Mouse (Mus musculus) ES-E14 (cell line): ENCODE measurements around the gene Tmem123.

ENCODE experiments used
- CHD2 ChIP-seq: IDR thresholded peaks from 2 replicates; pipeline ENCODE4 v1.6.1; 2014; ENCODE audit warnings: mild to moderate bottlenecking, low read depth, low read length, inconsistent platforms
- MAFK ChIP-seq: IDR thresholded peaks from 2 replicates; pipeline ENCODE4 v1.6.1; 2014; ENCODE audit warnings: mild to moderate bottlenecking, low read depth, low read length, inconsistent platforms; ENCODE audit not compliant: insufficient read depth
- ZC3H11A ChIP-seq: IDR thresholded peaks from 2 replicates; pipeline ENCODE4 v1.6.1; 2012; ENCODE audit warnings: low read depth, mild to moderate bottlenecking, inconsistent platforms, low read length, borderline replicate concordance
- ZNF384 ChIP-seq: IDR thresholded peaks from 2 replicates; pipeline ENCODE4 v1.6.1; 2012; ENCODE audit warnings: low read depth, low read length, inconsistent platforms

GRCm38 (mm10) chr9:7833421-7833820, 69.6 kb downstream of the Tmem123 start:
- TF ChIP-seq ZC3H11A (no peak), MAFK (no peak), ZNF384 (no peak), CHD2 (no peak)
